Mouse (Mus musculus): ENCODE results near the gene Sp8. TPM values are rescaled to one million over a fixed set of nuclear protein-coding genes. Genes with fewer than 3 reads are reported as not detected.

Sp8 gene
- total RNA-seq, 1 experiment, result 1.3 TPM

DNA sequence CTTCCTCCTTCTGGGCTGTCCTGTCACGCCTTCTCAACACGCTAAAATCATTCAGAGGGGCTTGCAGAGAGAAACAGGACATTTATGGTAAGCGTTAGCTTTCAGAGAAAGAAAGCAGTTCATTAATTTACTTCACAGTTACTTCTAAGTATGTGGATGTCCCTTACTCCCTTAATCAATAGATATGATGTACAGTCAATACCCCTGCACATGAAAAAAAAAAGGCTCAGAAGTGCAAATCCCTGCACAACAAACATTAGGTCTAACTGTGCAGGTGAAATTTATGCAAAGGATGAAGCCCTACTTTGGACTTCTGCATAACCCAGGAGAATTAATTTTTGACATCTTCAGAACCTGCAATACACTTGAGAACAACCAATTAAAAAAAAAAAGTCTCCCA is 778 bp upstream of the Sp8 start:
- TF ChIP-seq ZNF384 (IDR thresholded peaks at IDR 0.05; ENCODE audit: low read depth, low read length), result no peak
- TF ChIP-seq ZC3H11A (IDR thresholded peaks at IDR 0.05; ENCODE audit: borderline replicate concordance, low read depth, low read length), result no peak
- no peak for DNase-seq (ENCODE audit: low read depth, low spot score)
- no peaks in the 10 kb centered on the region for H3K36me3 ChIP-seq (ENCODE audit: control insufficient read depth, insufficient read depth, low read length, poor library complexity, severe bottlenecking)
- no peaks in the 10 kb centered on the region for H3K9me3 ChIP-seq (ENCODE audit: control insufficient read depth, insufficient read depth, low read depth, low read length)
- H3K4me3 ChIP-seq (ENCODE audit: insufficient read depth in 1 of 2, low read depth in 1 of 2, low read length in 2 of 2, poor library complexity in 1 of 2, severe bottlenecking in 1 of 2), result no peak overlapping the region
- H3K27ac ChIP-seq (ENCODE audit: insufficient read depth, low read depth, low read length, poor library complexity, severe bottlenecking), result no peak overlapping the region
- in situ Hi-C loops (cut with MboI; ENCODE audit: low sequenced_read_pairs in 2 of 2, unreplicated experiment in 2 of 2), result loop anchor here in 1 of 2 experiments (10.0 kb wide), 1 partner anchor 1691 kb away; no protein-coding TSS in a partner anchor
- no peak overlapping the region for H3K9ac ChIP-seq (ENCODE audit: insufficient read depth, low read depth, low read length, poor library complexity, severe bottlenecking)
- H3K4me1 ChIP-seq (ENCODE audit: control insufficient read depth in 2 of 2, insufficient read depth in 2 of 2, low read length in 2 of 2, poor library complexity in 1 of 2), result no peaks in the 10 kb centered on the region

DNA sequence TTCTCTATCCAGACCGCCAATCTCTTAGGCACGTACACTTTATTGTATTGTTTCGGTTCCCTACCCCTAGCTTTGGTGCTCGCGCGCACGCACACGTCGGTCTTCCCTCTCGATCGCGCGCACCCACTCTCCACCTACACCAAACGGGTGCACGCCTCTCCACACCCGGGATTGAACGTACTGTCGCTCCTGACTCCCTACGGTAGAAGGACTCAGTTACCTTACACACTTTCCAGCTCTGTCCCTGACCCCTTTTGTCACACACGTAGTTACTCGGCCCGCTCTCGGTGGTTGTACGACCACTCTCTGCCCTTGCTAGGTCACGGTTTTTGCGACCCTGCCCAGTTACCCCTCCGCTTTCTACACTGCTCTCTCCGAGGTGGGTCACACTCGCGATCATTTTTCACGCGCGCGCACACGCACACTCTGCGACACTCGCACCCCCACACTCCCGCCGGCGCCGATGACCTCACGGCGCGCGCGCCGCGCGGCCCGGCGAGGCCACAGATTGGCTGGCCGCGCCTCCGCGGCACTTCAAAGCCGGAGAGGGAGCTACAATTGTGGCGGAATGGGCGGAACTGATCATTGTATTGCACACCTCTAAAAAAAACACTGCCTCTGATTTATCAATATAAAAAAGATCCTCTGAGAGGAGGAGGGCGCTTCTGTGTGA is 656 bp downstream of the Sp8 start:
- H3K27ac ChIP-seq (ENCODE audit: insufficient read depth, low read depth, low read length, poor library complexity, severe bottlenecking), result no peak overlapping the region
- TF ChIP-seq ZNF384 (IDR thresholded peaks at IDR 0.05; ENCODE audit: low read depth, low read length) (no peak), HCFC1 (IDR thresholded peaks at IDR 0.05; ENCODE audit: borderline replicate concordance, insufficient read depth, low read length) (peak; percentile 34; the same call in 1 of the 2 replicates)
- DNase-seq (ENCODE audit: low read depth, low spot score), result no peak

DNA sequence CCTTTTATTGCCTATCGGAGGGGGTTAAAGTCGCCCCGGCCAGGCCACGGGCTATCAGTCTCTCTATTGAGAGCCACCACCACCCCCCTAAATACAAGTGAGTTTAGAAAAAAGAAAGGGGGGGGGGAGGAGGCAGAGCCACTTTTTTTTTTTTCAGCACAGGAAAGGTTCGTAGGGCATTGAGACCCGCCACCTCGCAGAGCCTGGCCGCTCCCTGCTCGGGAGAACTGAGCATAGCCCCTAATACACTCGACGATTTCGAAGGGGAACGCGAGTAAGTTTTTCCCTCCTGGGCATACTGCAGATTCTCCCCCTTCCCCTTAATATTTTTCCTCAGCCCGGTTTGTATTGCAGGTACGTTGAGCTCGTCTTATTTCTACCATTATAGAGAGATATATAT is 1.3 kb downstream of the Sp8 start:
- in situ Hi-C loops (cut with MboI; ENCODE audit: low sequenced_read_pairs in 2 of 2, unreplicated experiment in 2 of 2), result loop anchor here in 1 of 2 experiments (10.0 kb wide), 1 partner anchor 1693 kb away; no protein-coding TSS in a partner anchor
- H3K36me3 ChIP-seq (ENCODE audit: control insufficient read depth, insufficient read depth, low read length, poor library complexity, severe bottlenecking), result no peaks in the 10 kb centered on the region
- no peak for TF ChIP-seq HCFC1 (IDR thresholded peaks at IDR 0.05; ENCODE audit: borderline replicate concordance, insufficient read depth, low read length)
- TF ChIP-seq ZNF384 (IDR thresholded peaks at IDR 0.05; ENCODE audit: low read depth, low read length), result 0 out of 2 replicates have a peak, but pooled peaks have one; percentile 35
- no peak overlapping the region for H3K9ac ChIP-seq (ENCODE audit: insufficient read depth, low read depth, low read length, poor library complexity, severe bottlenecking)
- no peak for DNase-seq (ENCODE audit: low read depth, low spot score)
- H3K4me1 ChIP-seq (ENCODE audit: control insufficient read depth in 2 of 2, insufficient read depth in 2 of 2, low read length in 2 of 2, poor library complexity in 1 of 2), result no peaks in the 10 kb centered on the region
- H3K4me3 ChIP-seq (ENCODE audit: insufficient read depth in 1 of 2, low read depth in 1 of 2, low read length in 2 of 2, poor library complexity in 1 of 2, severe bottlenecking in 1 of 2), result peak overlapping the region; percentile 61 to 78; a peak in 3 of 4 replicates
- H3K9me3 ChIP-seq (ENCODE audit: control insufficient read depth, insufficient read depth, low read depth, low read length), result no peaks in the 10 kb centered on the region
- H3K27ac ChIP-seq (ENCODE audit: insufficient read depth, low read depth, low read length, poor library complexity, severe bottlenecking), result no peak overlapping the region

More for the DNA sequence above, 656 bp downstream of the Sp8 start:
- H3K4me1 ChIP-seq (ENCODE audit: control insufficient read depth in 2 of 2, insufficient read depth in 2 of 2, low read length in 2 of 2, poor library complexity in 1 of 2), result no peaks in the 10 kb centered on the region
- H3K9me3 ChIP-seq (ENCODE audit: control insufficient read depth, insufficient read depth, low read depth, low read length), result no peaks in the 10 kb centered on the region
- peak overlapping the region; percentile 61 to 78 for H3K4me3 ChIP-seq (ENCODE audit: insufficient read depth in 1 of 2, low read depth in 1 of 2, low read length in 2 of 2, poor library complexity in 1 of 2, severe bottlenecking in 1 of 2)
- no peaks in the 10 kb centered on the region for H3K36me3 ChIP-seq (ENCODE audit: control insufficient read depth, insufficient read depth, low read length, poor library complexity, severe bottlenecking)
- in situ Hi-C loops (cut with MboI; ENCODE audit: low sequenced_read_pairs in 2 of 2, unreplicated experiment in 2 of 2), result loop anchor here in 1 of 2 experiments (10.0 kb wide), 1 partner anchor 1692 kb away; no protein-coding TSS in a partner anchor
- H3K9ac ChIP-seq (ENCODE audit: insufficient read depth, low read depth, low read length, poor library complexity, severe bottlenecking), result peak overlapping the region; percentile 6; the same call in 1 of the 2 replicates

DNA sequence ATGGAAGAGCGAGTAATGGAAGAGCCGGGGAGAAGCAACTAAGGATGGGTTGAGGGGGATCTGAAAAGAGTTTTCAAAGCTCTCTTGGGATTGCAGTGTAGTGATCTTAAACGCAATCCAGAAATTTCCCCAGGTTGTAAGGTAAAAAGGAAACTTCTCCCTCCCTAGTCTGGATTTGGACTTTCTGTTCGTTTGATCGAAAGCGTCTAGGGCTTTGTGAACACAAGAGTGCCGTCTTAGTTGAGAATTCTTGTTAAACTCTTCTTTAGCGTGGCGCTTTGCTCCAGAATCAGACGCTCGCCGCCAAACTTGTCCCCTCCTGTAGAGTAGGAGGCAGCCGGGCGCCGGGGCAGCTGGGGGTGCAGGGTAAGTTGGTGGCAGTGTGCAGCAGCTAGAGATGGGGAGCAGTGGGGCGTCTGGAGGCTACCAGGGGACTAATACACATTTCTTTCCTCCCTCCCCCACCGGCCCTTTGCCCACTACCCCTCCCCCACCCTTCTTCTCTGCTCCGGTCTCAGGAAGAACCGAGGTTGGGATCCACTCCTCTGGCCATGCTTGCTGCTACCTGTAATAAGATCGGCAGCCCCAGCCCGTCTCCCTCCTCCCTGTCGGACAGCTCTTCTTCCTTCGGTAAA is 1.8 kb downstream of the Sp8 start:
- Histone ChIP-seq H3K4me3 (ENCODE audit: insufficient read depth in 1 of 2, low read depth in 1 of 2, low read length in 2 of 2, poor library complexity in 1 of 2, severe bottlenecking in 1 of 2) (peak overlapping the region; percentile 53 to 78), H3K4me1 (ENCODE audit: control insufficient read depth in 2 of 2, insufficient read depth in 2 of 2, low read length in 2 of 2, poor library complexity in 1 of 2) (no peaks in the 10 kb centered on the region), H3K9ac (ENCODE audit: insufficient read depth, low read depth, low read length, poor library complexity, severe bottlenecking) (no peak overlapping the region), H3K9me3 (ENCODE audit: control insufficient read depth, insufficient read depth, low read depth, low read length) (no peaks in the 10 kb centered on the region), H3K27ac (ENCODE audit: insufficient read depth, low read depth, low read length, poor library complexity, severe bottlenecking) (no peak overlapping the region), H3K36me3 (ENCODE audit: control insufficient read depth, insufficient read depth, low read length, poor library complexity, severe bottlenecking) (no peaks in the 10 kb centered on the region)
- TF ChIP-seq MAFK (IDR thresholded peaks at IDR 0.05; ENCODE audit: insufficient read depth, low read depth, low read length), result no peak
- TF ChIP-seq ZNF384 (IDR thresholded peaks at IDR 0.05; ENCODE audit: low read depth, low read length), result no peak
- TF ChIP-seq HCFC1 (IDR thresholded peaks at IDR 0.05; ENCODE audit: borderline replicate concordance, insufficient read depth, low read length), result no peak
- TF ChIP-seq CHD2 (IDR thresholded peaks at IDR 0.05; ENCODE audit: low read depth, low read length), result no peak
- no peak for TF ChIP-seq ZC3H11A (IDR thresholded peaks at IDR 0.05; ENCODE audit: borderline replicate concordance, low read depth, low read length)
- no peak for DNase-seq (ENCODE audit: low read depth, low spot score)
- in situ Hi-C loops (cut with MboI; ENCODE audit: low sequenced_read_pairs in 2 of 2, unreplicated experiment in 2 of 2), result loop anchor here in 1 of 2 experiments (10.0 kb wide), 1 partner anchor 1693 kb away; no protein-coding TSS in a partner anchor

Data from ES-E14 (cell line).